Mouse (Mus musculus) adrenal gland, postnatal 4 days (tissue): Measurements from ENCODE around the gene Kcnc1. TPM values are rescaled to one million over a fixed set of nuclear protein-coding genes. Genes with fewer than 3 reads are reported as not detected.

Experiments
- DNase-seq, 2 experiments: peaks; one replicate each; pipeline ENCODE4 v3.0.0; 2021 to 2022; ENCODE audit warnings: low spot score in 2 of 2, mixed read lengths in 2 of 2
- total RNA-seq, 2 experiments: library from RNA; stranded (reverse); gene quantifications; 2 replicates each; pipeline ENCODE4 v1.2.3; 2021

The Kcnc1 gene
- total RNA-seq, 2 experiments from 2014 or later = 1.0 to 3.0 TPM

GRCm38 (mm10) chr7:46469542-46469941 lies 73.2 kb downstream of the Kcnc1 start:
- DNase-seq = no peak

DNA sequence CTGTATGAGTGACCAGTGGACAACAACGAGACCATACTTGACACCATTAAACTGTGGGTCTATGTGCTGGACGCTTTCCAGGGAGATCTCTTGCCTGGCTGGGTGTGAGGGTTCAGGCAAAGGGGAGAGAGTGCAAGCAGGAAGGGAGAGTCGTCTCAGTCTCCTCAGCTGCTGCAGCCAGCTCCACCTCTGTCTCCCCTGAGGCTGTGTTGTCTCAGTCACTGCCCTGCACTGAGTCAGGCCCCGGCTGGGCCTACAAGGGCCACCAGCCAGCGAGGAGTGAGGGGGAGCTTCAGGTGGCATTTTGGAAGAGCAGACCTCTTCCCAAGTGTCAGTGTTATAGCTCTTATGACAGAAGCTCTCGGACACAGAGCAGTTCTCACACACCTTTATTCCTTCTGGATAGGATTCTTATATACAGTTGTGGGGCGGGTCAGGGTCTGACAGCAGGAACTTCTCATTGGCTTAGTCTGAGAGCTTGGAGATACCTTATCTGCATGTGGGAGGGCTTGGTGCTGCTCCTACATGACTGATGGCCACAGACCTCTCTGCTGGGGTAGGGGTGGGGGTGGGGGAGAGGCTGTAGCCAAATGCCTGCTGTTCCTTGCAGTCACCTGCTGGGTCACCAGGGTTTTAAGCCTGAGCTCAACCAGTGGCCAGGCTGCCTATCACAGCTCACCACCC lies 74.9 kb downstream of the Kcnc1 start:
- no peak for DNase-seq

GRCm38 (mm10) chr7:46473141-46473540 lies 76.8 kb downstream of the Kcnc1 start:
- DNase-seq = no peak

DNA sequence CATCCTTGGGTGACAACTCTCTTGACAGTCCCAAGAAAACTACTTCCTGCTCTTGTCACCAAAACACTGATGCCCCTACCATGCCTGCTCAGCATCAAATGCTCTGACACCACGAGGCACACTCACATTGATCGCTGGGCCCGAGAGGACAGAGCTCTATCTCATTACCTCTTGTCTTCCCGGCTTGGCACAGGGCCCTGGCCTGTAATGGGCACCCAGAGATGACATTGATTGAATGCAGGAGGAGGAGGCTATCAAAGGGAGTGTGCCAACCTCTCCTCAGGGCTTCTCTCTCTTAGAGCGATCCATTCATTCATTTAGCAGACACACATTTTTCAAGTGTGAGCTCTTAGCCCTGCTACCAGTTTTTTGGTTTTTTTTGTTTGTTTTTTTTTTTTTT lies 79.2 kb downstream of the Kcnc1 start:
- no peak for DNase-seq

GRCm38 (mm10) chr7:46477456-46477855 lies 81.2 kb downstream of the Kcnc1 start:
- DNase-seq = no peak

DNA sequence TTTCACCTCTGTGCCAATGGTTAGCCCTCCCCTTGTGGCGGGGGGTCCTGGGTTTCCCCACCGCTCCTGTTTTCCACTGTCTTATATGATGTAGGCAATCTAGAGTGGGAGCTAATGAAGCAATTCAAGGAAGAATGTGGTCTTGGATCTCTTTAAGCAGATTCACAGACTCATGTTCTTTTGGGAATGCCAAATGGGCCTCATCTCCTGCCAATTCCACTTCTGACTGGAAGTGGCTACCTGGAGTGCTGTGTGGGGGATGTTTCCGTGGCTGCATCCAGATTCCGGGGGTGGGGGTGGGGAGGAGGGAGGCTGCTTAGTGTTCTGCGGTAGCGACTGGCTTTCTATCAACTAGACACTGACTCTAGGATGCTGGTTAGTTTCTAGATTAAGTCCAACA lies 83.5 kb downstream of the Kcnc1 start:
- no peak for DNase-seq

- no peak for DNase-seq
Observed at GRCm38 (mm10) chr7:46482099-46482531, 85.8 kb downstream of the Kcnc1 start.

DNA sequence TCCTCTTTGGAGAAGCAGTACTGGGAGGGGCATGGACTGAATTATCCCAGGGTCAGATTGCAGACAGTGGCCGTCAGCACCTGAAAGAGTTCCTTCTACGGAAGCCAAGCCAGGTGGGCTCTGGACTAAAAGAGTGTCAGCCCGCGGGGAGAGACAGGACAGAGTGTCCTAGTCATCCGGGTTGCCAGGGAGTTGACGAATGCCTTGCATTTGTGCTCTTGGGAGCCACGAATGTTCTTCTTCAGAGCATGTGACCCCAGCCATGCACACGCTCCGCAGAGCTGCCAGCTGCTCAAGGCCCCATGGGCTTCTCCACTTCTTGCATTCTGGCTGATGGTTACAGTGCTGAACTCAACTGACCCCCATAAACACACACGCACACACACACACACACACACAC lies 86.8 kb downstream of the Kcnc1 start:
- no peak for DNase-seq

- no peak for DNase-seq
Observed at GRCm38 (mm10) chr7:46484223-46484622, 87.9 kb downstream of the Kcnc1 start.

- no peak for DNase-seq
Observed at GRCm38 (mm10) chr7:46486761-46487160, 90.5 kb downstream of the Kcnc1 start.

DNA sequence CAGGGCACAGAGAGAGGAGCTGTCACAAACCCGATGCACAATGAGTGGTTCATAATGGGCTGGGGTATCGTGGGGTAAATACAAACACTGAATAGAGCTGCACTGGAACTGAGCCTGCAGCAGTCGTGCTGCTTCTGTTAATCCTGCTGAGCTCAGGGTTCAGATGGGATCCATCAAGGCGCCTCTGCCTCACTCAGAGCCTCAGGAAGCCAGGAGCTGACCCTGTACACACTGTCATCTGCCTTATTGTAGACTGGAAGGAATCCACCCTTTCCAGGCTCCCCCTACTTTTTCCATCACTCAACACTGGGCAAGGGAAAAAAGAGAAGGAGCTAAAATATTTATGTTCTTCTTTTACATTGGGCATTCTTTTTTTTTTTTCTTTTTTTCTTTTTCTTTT lies 91.1 kb downstream of the Kcnc1 start:
- no peak for DNase-seq

Other genes with a start within 250 kb of the Kcnc1 start
- 1 to 10 TPM in 1 of 2 experiments, under 1 TPM in 1; 0.76 to 9.4 TPM for gene Abcc8, start 216.5 kb upstream of the Kcnc1 start, total RNA-seq
- gene Ush1c, start 158.0 kb upstream of the Kcnc1 start, total RNA-seq = 10 to 100 TPM in 1 of 2 experiments, 1 to 10 TPM in 1; 1.6 to 11.5 TPM
- gene Otog, start 155.5 kb upstream of the Kcnc1 start, total RNA-seq = not detected
- gene Myod1, start 20.0 kb upstream of the Kcnc1 start, total RNA-seq = 1 to 10 TPM in 1 of 2 experiments, under 1 TPM in 1; 0.48 to 1.6 TPM
- 10 to 100 TPM; 19.0 to 26.5 TPM for gene Sergef, start 243.3 kb downstream of the Kcnc1 start, total RNA-seq